Mouse (Mus musculus) liver, adult 2 months (tissue): ENCODE measurements around the gene Gm13278.

Source experiments
- CTCF ChIP-seq: fragments of 200-500 bp; IDR thresholded peaks from 2 replicates; pipeline ENCODE4 v1.5.1; 2011; ENCODE audit warnings: low read depth, low read length, control low read depth
- POLR2A ChIP-seq: fragments of 200-500 bp; IDR thresholded peaks from 2 replicates; pipeline ENCODE4 v1.6.1; 2011; ENCODE audit warnings: low read length, control low read depth; ENCODE audit not compliant: insufficient read depth; ENCODE audit errors: extremely low read depth

DNA sequence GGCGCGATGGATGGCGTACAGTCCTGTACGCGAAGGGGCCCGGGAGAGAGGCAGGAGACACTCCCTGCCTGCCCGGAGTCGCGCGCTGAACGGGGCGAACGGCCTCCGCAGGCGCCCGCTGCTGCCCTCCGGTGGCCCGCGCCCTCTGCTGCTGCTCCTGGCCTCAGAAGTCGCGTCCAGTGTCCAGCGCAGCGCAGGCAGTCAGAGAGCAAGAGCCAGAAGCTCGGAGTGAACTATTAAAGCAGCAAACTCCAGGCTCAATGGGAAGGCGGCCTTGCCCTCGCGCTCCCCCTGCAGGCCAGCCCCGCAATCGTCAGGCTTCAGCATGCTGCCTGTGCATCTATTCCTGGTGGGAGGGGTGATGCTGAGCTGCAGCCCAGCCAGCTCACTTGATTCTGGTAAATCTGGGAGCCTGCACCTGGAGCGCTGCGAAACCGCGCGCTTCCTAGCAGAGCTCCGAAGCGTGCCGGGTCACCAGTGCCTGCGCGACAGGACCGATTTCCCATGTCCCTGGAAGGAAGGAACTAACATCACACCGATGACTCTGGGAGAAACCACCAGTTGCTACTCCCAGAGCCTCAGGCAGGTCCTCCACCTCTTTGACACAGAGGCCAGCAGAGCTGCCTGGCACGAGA, 27.8 kb upstream of the Gm13278 start:
- TF ChIP-seq CTCF (peak; percentile 40; the same call in 1 of the 2 replicates), POLR2A (0 out of 2 replicates have a peak, but pooled peaks have one; percentile 13)
